Mouse (Mus musculus): Measurements from ENCODE around the gene Jhy.

Gene Jhy

GRCm38 (mm10) chr9:40963586-40964417 is at the start of gene Jhy:
Gene Jhy, minus strand, starts transcription at chr9:40964118.
- DNase-seq: no peak

GRCm38 (mm10) chr9:41012456-41012855 is 48.5 kb upstream of the Jhy start:
- no peak for DNase-seq

- DNase-seq: no peak
Observed at GRCm38 (mm10) chr9:41011512-41012436, 47.9 kb upstream of the Jhy start.

- no peak for DNase-seq
Observed at GRCm38 (mm10) chr9:41007785-41008184, 43.9 kb upstream of the Jhy start.

- DNase-seq: no peak
Observed at GRCm38 (mm10) chr9:41004415-41004814, 40.5 kb upstream of the Jhy start, which contains the start of gene Crtam. Gene Crtam, minus strand, starts transcription at chr9:41004628.

- no peak for DNase-seq
Observed at GRCm38 (mm10) chr9:40997116-40997779, 33.3 kb upstream of the Jhy start.

- DNase-seq: no peak
Observed at GRCm38 (mm10) chr9:40994075-40994474, 30.2 kb upstream of the Jhy start.

GRCm38 (mm10) chr9:40991511-40991910 is 27.6 kb upstream of the Jhy start:
- no peak for DNase-seq

GRCm38 (mm10) chr9:40989940-40990588 is 26.1 kb upstream of the Jhy start:
- peak; percentile 69 for DNase-seq

GRCm38 (mm10) chr9:40984313-40984712 is 20.4 kb upstream of the Jhy start:
- no peak for DNase-seq

GRCm38 (mm10) chr9:40983758-40984157 is 19.8 kb upstream of the Jhy start:
- no peak for DNase-seq

- no peak for DNase-seq
Observed at GRCm38 (mm10) chr9:40982480-40982879, 18.6 kb upstream of the Jhy start.

- DNase-seq: no peak
Observed at GRCm38 (mm10) chr9:40974042-40974801, 10.3 kb upstream of the Jhy start.

GRCm38 (mm10) chr9:40964418-40964714 is 448 bp upstream of the Jhy start:
- no peak for DNase-seq

GRCm38 (mm10) chr9:40961401-40961800 is 2.5 kb downstream of the Jhy start:
- DNase-seq: no peak

- DNase-seq: no peak
Observed at GRCm38 (mm10) chr9:40949039-40949615, 14.8 kb downstream of the Jhy start.

- DNase-seq: no peak
Observed at GRCm38 (mm10) chr9:40948473-40948872, 15.4 kb downstream of the Jhy start.

GRCm38 (mm10) chr9:40947131-40947530 is 16.8 kb downstream of the Jhy start:
- DNase-seq: peak; percentile 9

GRCm38 (mm10) chr9:40937425-40937824 is 26.5 kb downstream of the Jhy start:
- peak; percentile 5 for DNase-seq

GRCm38 (mm10) chr9:40933323-40933722 is 30.6 kb downstream of the Jhy start:
- DNase-seq: no peak

- no peak for DNase-seq
Observed at GRCm38 (mm10) chr9:40927351-40927980, 36.5 kb downstream of the Jhy start.
